Mouse (Mus musculus) lung, postnatal 36 days (tissue): Measurements from ENCODE around the gene Ttf2.

Experiments
- DNase-seq: peaks from one replicate; pipeline ENCODE4 v3.0.0; 2022; ENCODE audit warnings: mixed read lengths

Gene Ttf2

GRCm38 (mm10) chr3:100910621-100911020, 58.8 kb downstream of the Ttf2 start:
- DNase-seq, result no peak

- no peak for DNase-seq
These were observed 60.9 kb downstream of the Ttf2 start for GRCm38 (mm10) chr3:100908594-100908993.

GRCm38 (mm10) chr3:100906916-100907315, 62.5 kb downstream of the Ttf2 start:
- peak; percentile 38 for DNase-seq

DNA sequence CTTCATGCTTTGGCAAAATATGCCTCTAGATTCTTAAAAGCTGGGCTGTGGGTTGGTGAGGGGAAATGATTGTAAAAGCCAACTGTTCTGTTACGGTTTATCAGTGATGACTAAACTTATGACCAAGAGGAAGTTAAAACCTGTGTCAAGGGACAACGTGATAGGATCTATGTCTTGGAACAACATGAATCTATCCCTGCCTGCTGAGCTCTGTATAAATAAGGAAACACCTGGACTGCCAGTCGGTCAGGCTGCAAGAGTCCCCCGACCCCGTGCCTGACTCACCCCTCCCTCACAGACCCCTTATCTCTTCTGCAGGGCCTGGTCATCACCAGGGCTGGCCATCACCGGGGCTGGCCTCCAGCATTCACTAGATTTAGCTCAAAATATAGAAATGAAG, 63.3 kb downstream of the Ttf2 start:
- DNase-seq, result no peak

GRCm38 (mm10) chr3:100895500-100895899, 74.0 kb downstream of the Ttf2 start:
- DNase-seq, result no peak

DNA sequence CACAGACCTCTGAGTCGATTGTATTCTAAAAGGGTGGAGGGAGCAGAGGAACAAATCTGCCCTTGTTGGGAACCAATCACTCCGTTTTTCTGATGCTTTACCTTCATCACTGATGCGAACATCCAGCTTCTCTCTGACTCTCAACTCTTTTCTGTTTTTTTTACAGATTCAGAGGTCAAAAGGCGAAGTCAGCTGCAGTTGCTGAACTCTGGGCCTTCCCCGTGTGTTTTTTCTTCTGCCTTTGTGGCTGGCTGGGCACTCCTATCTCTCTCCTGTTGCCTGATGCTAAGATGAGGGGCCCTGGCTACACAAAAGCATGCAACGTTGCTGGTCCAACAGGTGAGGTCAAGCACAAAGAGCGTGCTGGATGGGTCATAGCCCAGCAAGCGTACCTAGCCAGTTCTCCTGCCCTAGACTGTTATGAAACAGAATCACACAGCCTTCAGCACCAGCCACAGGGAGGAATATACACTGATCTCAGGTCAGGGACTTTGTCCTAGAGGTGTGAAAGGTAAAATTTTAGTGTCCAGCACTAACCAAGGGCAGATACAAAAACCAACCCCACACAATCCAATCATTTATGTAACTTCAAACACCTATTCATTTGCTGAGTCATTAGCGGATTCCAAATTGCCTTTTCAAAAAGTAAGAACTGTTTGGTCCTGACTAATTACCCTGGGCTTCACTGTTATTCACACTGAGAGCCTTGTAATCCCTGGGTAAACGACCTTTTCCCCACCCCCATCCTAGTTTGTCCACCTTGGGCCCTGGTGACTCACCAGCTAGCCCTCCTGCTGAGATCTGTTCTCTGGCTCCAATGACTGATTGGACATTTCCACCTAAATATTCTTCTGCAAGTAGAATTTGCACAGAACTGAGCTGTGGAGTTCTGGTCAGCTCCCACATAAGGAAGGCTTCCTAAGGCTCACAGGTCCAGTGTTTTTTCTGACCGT, 76.8 kb downstream of the Ttf2 start:
- no peak for DNase-seq

DNA sequence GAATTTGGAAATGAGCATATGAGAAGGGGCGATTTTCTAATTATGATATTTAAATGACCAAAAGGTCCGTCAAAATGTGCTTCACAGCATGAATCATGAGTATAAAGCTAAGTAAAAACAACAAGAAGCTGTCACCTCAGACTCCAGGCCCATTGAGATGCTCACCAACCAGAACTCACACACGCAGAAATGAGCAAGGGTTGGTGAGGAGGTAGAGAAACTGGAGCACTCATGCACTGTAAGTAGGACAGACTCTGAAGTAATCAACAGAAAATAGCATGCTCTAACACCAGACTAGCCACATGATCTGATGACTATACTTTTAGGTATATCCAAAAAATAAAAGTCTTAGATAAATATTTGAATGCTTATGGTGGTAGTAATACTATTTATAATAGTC, 79.1 kb downstream of the Ttf2 start:
- no peak for DNase-seq

GRCm38 (mm10) chr3:100889234-100889633, 80.2 kb downstream of the Ttf2 start:
- no peak for DNase-seq
